Mouse (Mus musculus) ES-E14 (cell line): ENCODE measurements at regions not wholly inside any gene's neighbourhood (a gene's known extent, or its start where the extent isn't known, plus 50 kb on each side); places are given as distances from the start of the nearest gene placed in this dataset.

Source experiments
- CHD2 ChIP-seq: IDR thresholded peaks from 2 replicates; pipeline ENCODE4 v1.6.1; 2014; ENCODE audit warnings: mild to moderate bottlenecking, low read depth, low read length, inconsistent platforms
- HCFC1 ChIP-seq: IDR thresholded peaks from 2 replicates; pipeline ENCODE4 v1.6.1; 2012; ENCODE audit warnings: low read length, inconsistent platforms, borderline replicate concordance; ENCODE audit not compliant: insufficient read depth
- MAFK ChIP-seq: IDR thresholded peaks from 2 replicates; pipeline ENCODE4 v1.6.1; 2014; ENCODE audit warnings: mild to moderate bottlenecking, low read depth, low read length, inconsistent platforms; ENCODE audit not compliant: insufficient read depth
- ZNF384 ChIP-seq: IDR thresholded peaks from 2 replicates; pipeline ENCODE4 v1.6.1; 2012; ENCODE audit warnings: low read depth, low read length, inconsistent platforms

DNA sequence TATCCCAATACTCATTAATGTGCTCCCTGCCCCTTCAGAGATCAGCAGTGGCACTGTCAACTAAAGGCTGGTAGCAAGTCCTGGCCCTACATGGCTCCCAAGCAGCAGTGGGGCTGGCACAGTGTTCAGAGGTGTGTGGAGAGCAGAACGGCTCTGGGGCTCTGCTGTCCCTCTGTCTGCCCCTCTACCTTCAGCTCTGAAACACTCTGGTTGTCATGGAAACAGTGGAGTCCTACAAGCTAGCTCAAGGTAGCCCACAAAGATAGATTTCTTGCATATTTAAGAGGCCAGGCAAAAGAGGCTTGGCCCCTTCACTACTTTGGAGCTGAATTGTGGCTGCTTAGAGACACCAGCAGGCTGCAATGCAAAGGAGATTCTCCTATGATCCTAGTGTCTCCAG lies 259.6 kb downstream of the Tcerg1l start:
- TF ChIP-seq MAFK (no peak), CHD2 (no peak), ZNF384 (no peak), HCFC1 (no peak)
